Mouse (Mus musculus) megakaryocyte-erythroid progenitor cell, adult 5-6 weeks (primary cell): Measurements from ENCODE around the gene Syce3. TPM values are rescaled to one million over a fixed set of nuclear protein-coding genes. Genes with fewer than 3 reads are reported as not detected.

ENCODE experiments used
- ATAC-seq: replicated peaks from 2 replicates; pipeline ENCODE4 v1.8.0; 2016; ENCODE audit warnings: mild to moderate bottlenecking, inconsistent platforms; ENCODE audit not compliant: severe bottlenecking, poor library complexity, low FRiP score, low TSS enrichment
- total RNA-seq, 2 experiments: library from RNA; stranded (forward) in 1 of 2; stranded (reverse) in 1 of 2; fragments of 200-1000, 215-1000 nt in 1 of 2; fragments of >200 nt in 1 of 2; fragmentation: Nextera tagmentation in 1 of 2; gene quantifications; 2 replicates each; pipeline ENCODE4 v1.2.3; 2014 to 2017

Gene Syce3
- total RNA-seq, 2 experiments from 2014 or later = not detected

- ATAC-seq = no peak
Observed at GRCm38 (mm10) chr15:89426716-89427115, 16.4 kb upstream of the Syce3 start.

GRCm38 (mm10) chr15:89425711-89426121, 15.4 kb upstream of the Syce3 start, which contains the start of gene Cpt1b:
TSS of gene Cpt1b (minus strand) at chr15:89425863.
- ATAC-seq = no peak

GRCm38 (mm10) chr15:89424621-89425020, 14.3 kb upstream of the Syce3 start:
- no peak for ATAC-seq

GRCm38 (mm10) chr15:89421938-89422337, 11.6 kb upstream of the Syce3 start:
- no peak for ATAC-seq

- ATAC-seq = no peak
Observed at GRCm38 (mm10) chr15:89415282-89415681, 5.0 kb upstream of the Syce3 start.

GRCm38 (mm10) chr15:89406691-89407090, 3.6 kb downstream of the Syce3 start:
- no peak for ATAC-seq

- ATAC-seq = no peak
Observed at GRCm38 (mm10) chr15:89404831-89405623, 5.3 kb downstream of the Syce3 start.

- ATAC-seq = no peak
Observed at GRCm38 (mm10) chr15:89402471-89402870, 7.8 kb downstream of the Syce3 start.

GRCm38 (mm10) chr15:89399716-89400115, 10.6 kb downstream of the Syce3 start:
- ATAC-seq = no peak

- ATAC-seq = no peak
Observed at GRCm38 (mm10) chr15:89398146-89398545, 12.2 kb downstream of the Syce3 start.

GRCm38 (mm10) chr15:89396883-89397282, 13.4 kb downstream of the Syce3 start:
- no peak for ATAC-seq

- ATAC-seq = no peak
Observed at GRCm38 (mm10) chr15:89390081-89390480, 20.2 kb downstream of the Syce3 start.

- ATAC-seq = no peak
Observed at GRCm38 (mm10) chr15:89387127-89387526, 23.2 kb downstream of the Syce3 start.

- no peak for ATAC-seq
Observed at GRCm38 (mm10) chr15:89384617-89385016, 25.7 kb downstream of the Syce3 start, which contains the start of gene Klhdc7b. TSS of gene Klhdc7b (plus strand) at chr15:89384917.

GRCm38 (mm10) chr15:89379429-89379828, 30.9 kb downstream of the Syce3 start:
- ATAC-seq = peak; percentile 76

GRCm38 (mm10) chr15:89378831-89379401, 31.4 kb downstream of the Syce3 start, which contains the start of gene Odf3b:
TSS of gene Odf3b (minus strand) at chr15:89379282.
- ATAC-seq = peak; percentile 40

- ATAC-seq = peak; percentile 0; the same call in 1 of the 2 replicates
Observed at GRCm38 (mm10) chr15:89377938-89378828, 32.1 kb downstream of the Syce3 start.

- no peak for ATAC-seq
Observed at GRCm38 (mm10) chr15:89377362-89377761, 32.9 kb downstream of the Syce3 start.

GRCm38 (mm10) chr15:89376957-89377356, 33.3 kb downstream of the Syce3 start, which contains the start of gene Tymp:
TSS of gene Tymp (minus strand) at chr15:89377039.
- no peak for ATAC-seq

- no peak for ATAC-seq
Observed at GRCm38 (mm10) chr15:89376040-89376439, 34.3 kb downstream of the Syce3 start.
